Mouse (Mus musculus): ENCODE measurements around the gene Gm6034. TPM values are rescaled to one million over a fixed set of nuclear protein-coding genes. Genes with fewer than 3 reads are reported as not detected.
"Not testable (repeated sequence)": the region's sequence is repeated elsewhere in the genome, so short reads cannot be mapped to it uniquely, and the experiment has no call there.

The Gm6034 gene
- not detected in 2 replicates for polyA plus RNA-seq (2015; fragmentation: Nextera tagmentation; extraction: Ambion mirVana)

DNA sequence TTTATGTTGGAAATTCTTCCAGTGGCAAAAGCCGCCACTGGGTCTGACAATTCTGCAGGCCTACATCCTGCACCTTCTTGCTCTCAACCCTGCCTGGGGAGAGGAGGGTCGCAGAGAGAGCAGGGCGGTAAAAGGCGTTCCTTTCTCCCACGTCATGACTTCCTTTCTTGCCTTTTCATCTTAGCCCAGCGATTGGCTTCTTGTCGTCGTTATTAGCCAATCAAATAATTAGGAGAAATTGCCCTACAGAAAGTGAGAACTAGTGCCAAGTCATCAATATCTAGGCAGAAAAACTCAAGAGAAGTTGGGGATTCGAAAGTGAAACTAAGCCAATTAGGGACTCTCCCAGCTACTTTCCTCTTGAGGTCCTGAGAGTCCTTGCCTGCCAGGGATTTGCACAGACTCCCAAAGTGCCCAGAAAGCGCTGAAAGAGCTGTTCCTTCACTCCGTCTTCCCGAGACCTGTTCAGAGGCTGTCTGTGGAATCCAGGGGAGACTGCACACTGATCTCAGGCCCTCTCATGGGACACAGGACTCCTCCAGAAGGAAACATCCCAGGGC is at the start of gene Gm6034, which contains the start of gene H2-T22:
TSS of gene Gm6034 (plus strand) at position 352 of the 560 bp plus-strand sequence.
TSS of gene H2-T22 (minus strand) at position 138 of the 560 bp plus-strand sequence.
- 1% methylated on average over 12 of the region's 12 CpGs for WGBS

DNA sequence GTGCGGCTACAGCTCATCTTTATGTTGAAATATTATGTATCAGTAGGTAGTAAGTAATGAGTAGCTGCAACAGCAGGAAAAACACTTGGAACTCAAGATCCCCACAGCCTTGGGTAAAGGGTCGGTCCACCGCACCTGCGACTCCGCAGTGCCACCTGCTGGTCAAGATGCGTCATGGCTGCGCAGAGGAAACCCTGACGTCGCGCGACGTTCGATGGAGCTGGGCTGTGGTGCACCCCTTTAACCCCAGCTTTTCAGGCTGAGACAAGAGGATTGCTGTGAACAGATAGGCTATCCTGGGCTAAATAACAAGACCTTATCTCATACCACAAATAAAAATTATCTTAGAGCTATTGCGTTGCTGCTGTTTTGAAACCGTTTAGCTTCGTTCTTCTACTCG is 49.1 kb upstream of the Gm6034 start:
- no peak overlapping the region for H3K27ac ChIP-seq
- no peaks in the 10 kb centered on the region for H3K27me3 ChIP-seq
- peaks cover 13% of the 10 kb centered on the region for H3K36me3 ChIP-seq
- peaks cover 18% of the 10 kb centered on the region for H3K4me1 ChIP-seq
- peak overlapping the region; percentile 83 for H3K4me2 ChIP-seq (replicated peaks)
- no peak overlapping the region for H3K9ac ChIP-seq
- H3K4me3 ChIP-seq = peak overlapping the region; percentile 66
- 7% methylated on average over 17 of the region's 17 CpGs for WGBS
- ATAC-seq (ENCODE audit: low FRiP score, low read depth) = peak; percentile 79
- H3K9me3 ChIP-seq = no peaks in the 10 kb centered on the region

More for the DNA sequence above, at the start of gene Gm6034, which contains the start of gene H2-T22:
- H3K36me3 ChIP-seq, H3K27me3 ChIP-seq, H3K4me1 ChIP-seq, H3K27ac ChIP-seq, H3K9me3 ChIP-seq: not testable (repeated sequence)
- Histone ChIP-seq H3K4me3 (peak within 1 kb of the TSS; percentile 45), H3K9ac (peak within 1 kb of the TSS; percentile 63), H3K4me2 (replicated peaks) (peak within 1 kb of the TSS; percentile 77)
- peak; percentile 98 for ATAC-seq (ENCODE audit: low FRiP score, low read depth)

DNA sequence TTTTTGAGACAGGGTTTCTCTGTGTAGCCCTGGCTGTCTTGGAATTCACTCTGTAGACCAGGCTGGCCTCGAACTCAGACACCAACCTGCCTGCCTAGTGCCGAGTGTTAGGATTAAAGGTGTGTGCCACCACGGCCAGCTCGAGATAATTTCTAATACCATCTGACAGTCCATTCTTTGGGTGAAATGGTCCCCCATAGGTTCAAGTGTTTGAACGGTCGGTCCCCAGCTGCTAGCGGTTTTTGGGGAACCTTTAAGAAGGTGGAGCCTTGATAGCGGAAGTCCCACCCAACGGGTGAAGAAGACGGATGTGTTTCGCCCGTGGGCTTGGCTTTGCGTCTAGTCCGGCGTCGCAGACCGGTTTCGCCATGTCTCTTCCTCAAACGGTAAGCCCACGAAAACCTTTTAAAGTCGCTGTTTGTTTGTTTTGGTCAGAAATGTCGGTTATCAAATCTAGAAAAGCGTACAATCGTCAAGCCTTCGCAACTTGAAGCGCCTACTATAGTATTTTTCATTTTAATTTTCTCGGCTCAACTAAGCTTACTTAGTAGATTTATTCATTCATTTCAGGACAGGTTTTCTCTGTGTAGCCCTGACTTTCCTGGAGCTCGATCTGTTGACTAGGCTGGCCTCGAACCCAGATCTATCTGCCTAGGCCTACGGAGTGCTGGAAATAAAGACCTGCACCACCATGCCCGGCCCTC is 48.4 kb upstream of the Gm6034 start:
- Histone ChIP-seq H3K4me1 (peaks cover 18% of the 10 kb centered on the region), H3K27me3 (no peaks in the 10 kb centered on the region), H3K27ac (peak overlapping the region; percentile 28; the same call in 1 of the 2 replicates), H3K9me3 (no peaks in the 10 kb centered on the region), H3K4me3 (peak overlapping the region; percentile 66), H3K36me3 (peaks cover 7% of the 10 kb centered on the region), H3K9ac (peak overlapping the region; percentile 72), H3K4me2 (replicated peaks) (peak overlapping the region; percentile 83)
- 3% methylated on average over 31 of the region's 31 CpGs for WGBS
- peak; percentile 73 for ATAC-seq (ENCODE audit: low FRiP score, low read depth)

DNA sequence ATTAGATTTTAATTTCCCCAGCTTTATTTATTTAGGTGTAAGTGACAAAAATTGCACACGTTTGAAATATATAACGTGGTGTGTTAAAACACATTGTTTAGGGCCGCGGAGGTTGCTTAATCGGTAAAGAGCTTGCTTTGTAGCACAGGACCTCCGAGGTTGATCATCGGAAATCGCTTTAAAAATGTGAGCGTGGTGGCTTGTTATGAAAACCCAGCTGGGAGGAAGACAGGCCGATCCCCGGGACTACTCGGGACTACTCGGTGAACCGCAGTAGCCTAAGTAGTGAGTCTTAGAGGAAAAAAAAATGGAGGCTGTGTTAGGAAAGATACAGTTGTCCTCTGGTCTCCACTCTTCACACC is 47.9 kb upstream of the Gm6034 start:
- 0 out of 2 replicates have a peak overlapping the region, but pooled peaks have one; percentile 28 for H3K27ac ChIP-seq
- H3K27me3 ChIP-seq = no peaks in the 10 kb centered on the region
- H3K9ac ChIP-seq = peak overlapping the region; percentile 72
- 2% methylated on average over 14 of the region's 14 CpGs for WGBS
- no peak for ATAC-seq (ENCODE audit: low FRiP score, low read depth)
- peaks cover 18% of the 10 kb centered on the region for H3K4me1 ChIP-seq
- H3K36me3 ChIP-seq = peaks cover 1% of the 10 kb centered on the region
- H3K4me2 ChIP-seq (replicated peaks) = peak overlapping the region; percentile 83
- H3K4me3 ChIP-seq = peak overlapping the region; percentile 66
- H3K9me3 ChIP-seq = no peaks in the 10 kb centered on the region

DNA sequence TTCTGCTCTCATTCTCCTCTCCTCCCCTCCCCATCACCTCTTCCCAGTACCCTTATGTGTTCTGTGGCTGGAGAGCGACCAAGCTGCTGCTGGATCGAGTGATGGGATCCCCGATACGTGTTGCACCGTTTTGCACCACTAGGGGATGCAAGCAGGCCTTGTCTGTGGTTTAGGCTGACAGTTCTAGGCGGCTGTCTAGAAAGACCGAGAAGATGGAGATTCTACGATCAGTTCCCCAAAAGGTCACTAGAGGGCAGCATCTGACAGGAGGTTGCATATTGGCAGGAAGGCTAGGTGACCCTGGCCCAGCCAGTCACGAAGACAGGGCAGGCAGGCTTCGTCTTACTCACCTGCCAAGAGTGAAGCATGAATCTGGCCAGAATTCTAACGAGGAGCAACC is 45.8 kb upstream of the Gm6034 start:
- Histone ChIP-seq H3K36me3 (no peaks in the 10 kb centered on the region), H3K27me3 (no peaks in the 10 kb centered on the region), H3K9me3 (no peaks in the 10 kb centered on the region), H3K4me2 (replicated peaks) (no peak overlapping the region), H3K27ac (no peak overlapping the region), H3K9ac (no peak overlapping the region), H3K4me3 (no peak overlapping the region), H3K4me1 (peaks cover 18% of the 10 kb centered on the region)
- 4% methylated on average over 11 of the region's 11 CpGs for WGBS
- ATAC-seq (ENCODE audit: low FRiP score, low read depth) = peak; percentile 63; the same call in 1 of the 2 replicates

DNA sequence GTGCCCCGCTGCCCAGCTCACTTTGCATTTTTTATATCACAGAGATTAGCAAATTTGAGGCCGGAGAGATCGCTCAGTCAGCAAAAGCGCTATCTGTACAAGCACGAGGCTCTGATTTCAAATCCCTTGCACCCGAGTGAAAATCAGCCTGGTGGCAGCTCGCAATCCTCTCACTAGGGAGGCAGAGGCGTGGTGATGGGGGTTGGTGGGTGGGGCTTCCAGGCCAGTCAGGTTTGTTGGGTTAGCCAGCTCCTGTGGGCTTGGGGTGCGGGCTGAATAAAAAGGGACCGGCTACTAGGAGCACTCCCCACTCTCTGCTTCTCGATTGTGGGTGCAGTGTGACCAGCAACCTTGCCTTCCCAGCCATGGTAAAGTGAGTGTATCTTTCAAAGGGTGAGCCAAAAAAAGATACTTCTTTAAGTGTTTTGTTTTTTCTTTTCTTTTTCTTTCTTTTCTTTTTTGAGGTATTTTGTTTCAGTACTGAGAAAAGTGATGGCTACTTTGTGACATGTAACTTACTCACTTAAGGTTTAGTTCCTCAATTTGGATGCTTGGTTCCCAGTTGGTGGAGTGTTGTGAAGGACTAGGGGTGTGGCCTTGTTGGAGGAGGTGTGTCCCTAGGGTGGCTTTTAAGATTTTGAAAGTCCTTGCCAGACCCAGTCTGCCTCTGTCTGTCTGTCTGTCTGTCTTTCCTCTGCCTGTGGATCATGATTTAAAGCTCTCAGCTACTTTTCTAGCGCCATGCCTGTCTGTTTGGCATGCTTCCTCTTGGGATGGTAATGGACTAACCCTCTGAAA is 44.8 kb upstream of the Gm6034 start:
- H3K36me3 ChIP-seq = no peaks in the 10 kb centered on the region
- H3K27me3 ChIP-seq = no peaks in the 10 kb centered on the region
- no peaks in the 10 kb centered on the region for H3K9me3 ChIP-seq
- H3K27ac ChIP-seq = no peak overlapping the region
- peaks cover 18% of the 10 kb centered on the region for H3K4me1 ChIP-seq
- H3K4me3 ChIP-seq = no peak overlapping the region
- no peak for ATAC-seq (ENCODE audit: low FRiP score, low read depth)
- no peak overlapping the region for H3K4me2 ChIP-seq (replicated peaks)
- 61% methylated on average over 12 of the region's 12 CpGs for WGBS
- no peak overlapping the region for H3K9ac ChIP-seq

DNA sequence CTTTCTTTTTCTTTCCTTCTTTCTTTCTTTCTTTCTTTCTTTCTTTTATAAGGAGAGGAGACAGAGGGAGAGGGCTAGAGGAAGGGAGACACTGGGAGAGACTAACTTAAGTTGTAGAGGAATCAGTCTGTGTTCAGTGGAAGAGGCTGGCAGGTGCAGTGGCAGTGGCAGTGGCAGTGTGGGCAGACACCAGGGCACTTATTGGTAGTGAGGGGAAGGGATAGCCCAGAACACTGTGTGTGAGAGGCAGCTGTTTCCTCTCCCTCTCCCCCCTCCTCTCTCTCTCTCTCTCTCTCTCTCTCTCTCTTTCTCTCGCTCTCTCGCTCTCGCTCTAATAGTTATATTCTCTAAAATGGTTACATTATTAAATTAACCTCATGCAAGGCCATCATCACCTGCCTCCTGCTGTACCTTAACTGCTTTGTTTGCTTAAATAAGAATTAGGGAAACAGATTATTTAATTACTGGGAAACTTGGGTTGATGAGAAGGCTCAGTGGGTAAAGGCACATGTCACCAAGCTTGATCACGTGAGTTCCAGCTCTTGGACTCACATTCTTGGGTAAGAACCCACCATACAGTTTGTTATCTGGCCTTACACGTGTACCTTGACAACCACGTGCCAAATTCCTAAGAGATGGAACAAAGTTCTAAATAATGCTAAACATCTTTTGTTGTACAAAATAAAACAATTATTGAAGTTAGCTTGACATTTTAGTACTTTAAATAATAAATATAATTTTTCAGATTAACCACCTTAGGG is 44.0 kb upstream of the Gm6034 start:
- 89% methylated on average over 6 of the region's 6 CpGs for WGBS
- Histone ChIP-seq H3K27ac (no peak overlapping the region), H3K27me3 (no peaks in the 10 kb centered on the region), H3K36me3 (no peaks in the 10 kb centered on the region), H3K4me3 (no peak overlapping the region), H3K4me1 (peaks cover 18% of the 10 kb centered on the region), H3K9ac (no peak overlapping the region), H3K9me3 (no peaks in the 10 kb centered on the region), H3K4me2 (replicated peaks) (no peak overlapping the region)
- ATAC-seq (ENCODE audit: low FRiP score, low read depth) = no peak

DNA sequence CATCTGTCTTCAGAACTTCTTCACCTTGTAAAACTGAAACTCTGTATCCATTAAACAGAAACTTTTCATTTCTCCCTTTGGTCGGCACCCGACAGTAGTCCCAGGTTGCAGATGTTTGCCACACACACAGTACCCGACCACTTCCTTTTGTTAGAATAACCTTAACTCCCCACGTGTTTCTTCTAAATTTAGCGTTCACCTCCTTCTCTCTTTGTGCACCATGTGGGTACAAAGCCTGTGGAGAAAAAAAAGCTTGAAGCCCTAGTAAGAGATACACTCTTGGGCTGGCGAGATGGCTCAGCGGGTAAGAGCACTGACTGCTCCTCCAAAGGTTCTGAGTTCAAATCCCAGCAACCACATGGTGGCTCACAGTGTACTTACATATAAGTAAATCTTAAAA is 43.4 kb upstream of the Gm6034 start:
- Histone ChIP-seq H3K27me3 (no peaks in the 10 kb centered on the region), H3K9ac (no peak overlapping the region), H3K4me3 (no peak overlapping the region), H3K36me3 (no peaks in the 10 kb centered on the region), H3K27ac (no peak overlapping the region), H3K9me3 (no peaks in the 10 kb centered on the region), H3K4me1 (peaks cover 18% of the 10 kb centered on the region), H3K4me2 (replicated peaks) (no peak overlapping the region)
- ATAC-seq (ENCODE audit: low FRiP score, low read depth) = no peak
- WGBS = 86% methylated on average over 7 of the region's 7 CpGs

DNA sequence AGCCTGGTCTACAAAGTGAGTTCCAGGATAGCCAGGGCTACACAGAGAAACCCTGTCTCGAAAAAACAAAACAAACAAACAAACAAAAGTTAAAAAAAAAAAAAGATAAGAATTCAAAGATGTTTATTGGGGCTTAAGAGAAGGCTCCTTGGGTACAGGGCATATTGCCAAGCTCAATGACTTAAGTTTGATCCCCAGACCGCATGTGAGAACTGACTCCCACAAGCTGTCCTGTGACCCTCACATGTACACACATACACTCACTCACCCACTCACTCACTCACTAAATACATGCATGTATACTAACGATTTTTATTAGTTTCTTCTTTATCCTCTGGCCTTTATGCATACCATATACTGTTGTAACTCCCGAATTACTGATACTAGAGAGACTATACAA is 42.4 kb upstream of the Gm6034 start:
- no peak for ATAC-seq (ENCODE audit: low FRiP score, low read depth)
- H3K9me3 ChIP-seq = no peaks in the 10 kb centered on the region
- H3K4me3 ChIP-seq = no peak overlapping the region
- H3K4me2 ChIP-seq (replicated peaks) = no peak overlapping the region
- H3K9ac ChIP-seq = no peak overlapping the region
- no peaks in the 10 kb centered on the region for H3K36me3 ChIP-seq
- H3K4me1 ChIP-seq = peaks cover 13% of the 10 kb centered on the region
- no peak overlapping the region for H3K27ac ChIP-seq
- 83% methylated on average over 4 of the region's 4 CpGs for WGBS
- no peaks in the 10 kb centered on the region for H3K27me3 ChIP-seq

DNA sequence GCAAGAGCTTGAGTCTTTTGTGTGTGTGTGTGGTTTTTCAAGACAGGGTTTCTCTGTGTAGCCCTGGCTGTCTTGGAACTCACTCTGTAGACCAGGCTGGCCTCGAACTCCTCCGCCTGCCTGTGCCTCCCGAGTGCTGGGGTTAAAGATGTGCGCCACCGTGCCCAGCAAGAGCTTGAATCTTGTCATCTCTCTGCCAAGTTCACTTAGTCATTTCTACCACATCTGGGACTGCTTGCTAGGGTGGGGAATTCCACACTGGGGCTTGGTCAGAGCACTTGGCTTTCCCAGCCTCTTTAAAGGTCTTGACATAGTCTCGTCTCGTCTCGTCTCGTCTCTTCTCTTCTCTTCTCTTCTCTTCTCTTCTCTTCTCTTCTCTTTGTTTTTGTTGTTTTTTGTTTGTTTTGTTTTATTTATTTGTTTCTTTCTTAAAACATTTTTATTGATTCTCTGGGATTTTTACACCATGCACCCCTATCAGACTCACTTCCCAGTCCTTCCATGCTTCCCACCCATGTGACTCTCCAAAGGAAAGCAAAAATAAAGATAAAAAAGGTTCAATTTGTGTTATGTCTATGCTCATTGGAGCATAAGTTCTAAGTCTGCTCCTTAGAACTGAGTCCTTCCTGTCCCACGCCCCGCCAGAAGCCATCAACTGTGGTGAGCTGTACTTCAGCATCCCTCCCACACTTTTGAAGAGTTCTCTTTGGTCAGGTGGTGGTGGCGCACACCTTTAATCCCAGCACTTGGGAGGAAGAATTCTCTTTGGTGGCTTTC is 41.5 kb upstream of the Gm6034 start:
- 92% methylated on average over 12 of the region's 12 CpGs for WGBS
- Histone ChIP-seq H3K4me3 (no peak overlapping the region), H3K4me1 (peaks cover 5% of the 10 kb centered on the region; the same call in 1 of the 2 replicates), H3K9me3 (no peaks in the 10 kb centered on the region), H3K36me3 (peaks cover 5% of the 10 kb centered on the region; the same call in 1 of the 2 replicates), H3K27ac (no peak overlapping the region), H3K27me3 (no peaks in the 10 kb centered on the region), H3K9ac (no peak overlapping the region), H3K4me2 (replicated peaks) (no peak overlapping the region)
- ATAC-seq (ENCODE audit: low FRiP score, low read depth) = no peak

DNA sequence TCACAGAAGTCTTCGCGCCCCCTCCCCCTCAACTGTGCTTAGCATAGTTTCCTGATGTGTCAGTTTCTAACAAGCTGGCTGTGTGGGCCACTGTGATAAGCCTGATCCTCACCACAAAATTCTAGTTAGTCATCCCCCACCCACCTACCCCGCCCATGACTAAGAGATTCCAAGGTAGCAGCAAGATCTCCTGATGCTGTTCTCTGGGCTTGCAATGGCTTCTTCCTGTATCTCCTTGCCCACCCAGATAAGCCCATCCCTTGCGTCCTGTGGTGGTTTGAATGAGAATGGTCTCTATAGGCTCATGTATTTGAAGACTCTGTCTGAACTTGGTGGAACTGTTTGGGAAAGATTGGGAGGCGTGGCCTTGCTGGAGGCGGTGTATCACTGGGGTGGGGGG is 40.8 kb upstream of the Gm6034 start:
- H3K4me1 ChIP-seq = peaks cover 5% of the 10 kb centered on the region; the same call in 1 of the 2 replicates
- WGBS = 96% methylated on average over 6 of the region's 6 CpGs
- peaks cover 6% of the 10 kb centered on the region; the same call in 1 of the 2 replicates for H3K9me3 ChIP-seq
- H3K27ac ChIP-seq = no peak overlapping the region
- no peaks in the 10 kb centered on the region for H3K27me3 ChIP-seq
- no peak for ATAC-seq (ENCODE audit: low FRiP score, low read depth)
- no peak overlapping the region for H3K4me3 ChIP-seq
- H3K9ac ChIP-seq = no peak overlapping the region
- no peak overlapping the region for H3K4me2 ChIP-seq (replicated peaks)
- H3K36me3 ChIP-seq = peaks cover 11% of the 10 kb centered on the region
